Mouse (Mus musculus): ENCODE measurements at regions not wholly inside any gene's neighbourhood (a gene's known extent, or its start where the extent isn't known, plus 50 kb on each side); places are given as distances from the start of the nearest gene placed in this dataset.

- no peak for DNase-seq (ENCODE audit: low spot score in 2 of 2)
Observed at GRCm38 (mm10) chr16:28109771-28110170, 643.1 kb downstream of the Fgf12 start.
